Mouse (Mus musculus): ENCODE results near the gene Utrn. TPM values are rescaled to one million over a fixed set of nuclear protein-coding genes. Genes with fewer than 3 reads are reported as not detected.

Utrn gene
- polyA plus RNA-seq, 1 experiment from 2014 or later: 16.0 TPM

- no peaks in the 10 kb centered on the region for H3K36me3 ChIP-seq (ENCODE audit: control insufficient read depth, insufficient read depth, low read length)
- no peak overlapping the region for H3K27ac ChIP-seq (ENCODE audit: low read depth, low read length)
- no peak for ATAC-seq (ENCODE audit: low read depth)
- no peaks in the 10 kb centered on the region for H3K27me3 ChIP-seq (ENCODE audit: control insufficient read depth, insufficient read depth, low read length)
- H3K4me3 ChIP-seq (ENCODE audit: low read depth, low read length): no peak overlapping the region
- H3K9ac ChIP-seq (replicated peaks; ENCODE audit: low read depth, low read length): no peak overlapping the region
- H3K4me1 ChIP-seq (ENCODE audit: control insufficient read depth, insufficient read depth, low read length): peaks cover 8% of the 10 kb centered on the region; the same call in 1 of the 2 replicates
- 86% methylated on average over 6 of the region's 6 CpGs for WGBS
- no peak overlapping the region for H3K4me2 ChIP-seq (ENCODE audit: low read depth, low read length)
- no peaks in the 10 kb centered on the region for H3K9me3 ChIP-seq (ENCODE audit: control insufficient read depth, low read length)
These were observed 4.0 kb downstream of the Utrn start for GRCm38 (mm10) chr10:12865201-12865600.

GRCm38 (mm10) chr10:12863581-12863980 lies 5.6 kb downstream of the Utrn start:
- Histone ChIP-seq H3K4me3 (ENCODE audit: low read depth, low read length) (no peak overlapping the region), H3K9me3 (ENCODE audit: control insufficient read depth, low read length) (no peaks in the 10 kb centered on the region), H3K4me2 (ENCODE audit: low read depth, low read length) (no peak overlapping the region), H3K27me3 (ENCODE audit: control insufficient read depth, insufficient read depth, low read length) (no peaks in the 10 kb centered on the region), H3K4me1 (ENCODE audit: control insufficient read depth, insufficient read depth, low read length) (peaks cover 8% of the 10 kb centered on the region; the same call in 1 of the 2 replicates), H3K36me3 (ENCODE audit: control insufficient read depth, insufficient read depth, low read length) (no peaks in the 10 kb centered on the region), H3K9ac (replicated peaks; ENCODE audit: low read depth, low read length) (no peak overlapping the region), H3K27ac (ENCODE audit: low read depth, low read length) (no peak overlapping the region)
- ATAC-seq (ENCODE audit: low read depth): no peak
- 93% methylated on average over 9 of the region's 9 CpGs for WGBS

- Histone ChIP-seq H3K9ac (replicated peaks; ENCODE audit: low read depth, low read length) (no peak overlapping the region), H3K4me2 (ENCODE audit: low read depth, low read length) (no peak overlapping the region), H3K36me3 (ENCODE audit: control insufficient read depth, insufficient read depth, low read length) (no peaks in the 10 kb centered on the region), H3K4me3 (ENCODE audit: low read depth, low read length) (no peak overlapping the region), H3K27me3 (ENCODE audit: control insufficient read depth, insufficient read depth, low read length) (no peaks in the 10 kb centered on the region), H3K9me3 (ENCODE audit: control insufficient read depth, low read length) (no peaks in the 10 kb centered on the region), H3K4me1 (ENCODE audit: control insufficient read depth, insufficient read depth, low read length) (peaks cover 5% of the 10 kb centered on the region; the same call in 1 of the 2 replicates), H3K27ac (ENCODE audit: low read depth, low read length) (no peak overlapping the region)
- 80% methylated on average over 8 of the region's 8 CpGs for WGBS
- no peak for ATAC-seq (ENCODE audit: low read depth)
These were observed 7.1 kb downstream of the Utrn start for GRCm38 (mm10) chr10:12862047-12862446.

- H3K4me1 ChIP-seq (ENCODE audit: control insufficient read depth, insufficient read depth, low read length): no peaks in the 10 kb centered on the region; the same call in 1 of the 2 replicates
- no peak for ATAC-seq (ENCODE audit: low read depth)
- no peaks in the 10 kb centered on the region for H3K27me3 ChIP-seq (ENCODE audit: control insufficient read depth, insufficient read depth, low read length)
- H3K36me3 ChIP-seq (ENCODE audit: control insufficient read depth, insufficient read depth, low read length): no peaks in the 10 kb centered on the region
- H3K4me3 ChIP-seq (ENCODE audit: low read depth, low read length): no peak overlapping the region
- H3K4me2 ChIP-seq (ENCODE audit: low read depth, low read length): no peak overlapping the region
- no peaks in the 10 kb centered on the region for H3K9me3 ChIP-seq (ENCODE audit: control insufficient read depth, low read length)
- WGBS: 60% methylated on average over 2 of the region's 2 CpGs
- H3K27ac ChIP-seq (ENCODE audit: low read depth, low read length): no peak overlapping the region
- H3K9ac ChIP-seq (replicated peaks; ENCODE audit: low read depth, low read length): no peak overlapping the region
These were observed 7.8 kb downstream of the Utrn start for GRCm38 (mm10) chr10:12861381-12861780.

- Histone ChIP-seq H3K36me3 (ENCODE audit: control insufficient read depth, insufficient read depth, low read length) (no peaks in the 10 kb centered on the region), H3K4me1 (ENCODE audit: control insufficient read depth, insufficient read depth, low read length) (no peaks in the 10 kb centered on the region; the same call in 1 of the 2 replicates), H3K9me3 (ENCODE audit: control insufficient read depth, low read length) (no peaks in the 10 kb centered on the region), H3K4me3 (ENCODE audit: low read depth, low read length) (no peak overlapping the region), H3K27me3 (ENCODE audit: control insufficient read depth, insufficient read depth, low read length) (no peaks in the 10 kb centered on the region), H3K4me2 (ENCODE audit: low read depth, low read length) (no peak overlapping the region), H3K27ac (ENCODE audit: low read depth, low read length) (no peak overlapping the region), H3K9ac (replicated peaks; ENCODE audit: low read depth, low read length) (no peak overlapping the region)
- 64% methylated on average over 4 of the region's 4 CpGs for WGBS
- no peak for ATAC-seq (ENCODE audit: low read depth)
These were observed 8.4 kb downstream of the Utrn start for GRCm38 (mm10) chr10:12860765-12861164.

GRCm38 (mm10) chr10:12860331-12860730 lies 8.8 kb downstream of the Utrn start:
- Histone ChIP-seq H3K27me3 (ENCODE audit: control insufficient read depth, insufficient read depth, low read length) (no peaks in the 10 kb centered on the region), H3K4me3 (ENCODE audit: low read depth, low read length) (no peak overlapping the region), H3K4me2 (ENCODE audit: low read depth, low read length) (no peak overlapping the region), H3K4me1 (ENCODE audit: control insufficient read depth, insufficient read depth, low read length) (no peaks in the 10 kb centered on the region; the same call in 1 of the 2 replicates), H3K9me3 (ENCODE audit: control insufficient read depth, low read length) (no peaks in the 10 kb centered on the region), H3K27ac (ENCODE audit: low read depth, low read length) (no peak overlapping the region), H3K36me3 (ENCODE audit: control insufficient read depth, insufficient read depth, low read length) (no peaks in the 10 kb centered on the region), H3K9ac (replicated peaks; ENCODE audit: low read depth, low read length) (no peak overlapping the region)
- 81% methylated on average over 7 of the region's 7 CpGs for WGBS
- ATAC-seq (ENCODE audit: low read depth): no peak

GRCm38 (mm10) chr10:12858017-12858416 lies 11.1 kb downstream of the Utrn start:
- no peak overlapping the region for H3K4me2 ChIP-seq (ENCODE audit: low read depth, low read length)
- H3K27ac ChIP-seq (ENCODE audit: low read depth, low read length): no peak overlapping the region
- H3K27me3 ChIP-seq (ENCODE audit: control insufficient read depth, insufficient read depth, low read length): no peaks in the 10 kb centered on the region
- H3K4me1 ChIP-seq (ENCODE audit: control insufficient read depth, insufficient read depth, low read length): no peaks in the 10 kb centered on the region; the same call in 1 of the 2 replicates
- H3K9ac ChIP-seq (replicated peaks; ENCODE audit: low read depth, low read length): no peak overlapping the region
- H3K36me3 ChIP-seq (ENCODE audit: control insufficient read depth, insufficient read depth, low read length): no peaks in the 10 kb centered on the region
- no peak for ATAC-seq (ENCODE audit: low read depth)
- no peaks in the 10 kb centered on the region for H3K9me3 ChIP-seq (ENCODE audit: control insufficient read depth, low read length)
- no peak overlapping the region for H3K4me3 ChIP-seq (ENCODE audit: low read depth, low read length)
- 86% methylated on average over 5 of the region's 5 CpGs for WGBS

GRCm38 (mm10) chr10:12854298-12854697 lies 14.9 kb downstream of the Utrn start:
- WGBS: 92% methylated on average over 6 of the region's 6 CpGs
- no peaks in the 10 kb centered on the region for H3K27me3 ChIP-seq (ENCODE audit: control insufficient read depth, insufficient read depth, low read length)
- H3K4me2 ChIP-seq (ENCODE audit: low read depth, low read length): no peak overlapping the region
- H3K9ac ChIP-seq (replicated peaks; ENCODE audit: low read depth, low read length): no peak overlapping the region
- no peaks in the 10 kb centered on the region for H3K9me3 ChIP-seq (ENCODE audit: control insufficient read depth, low read length)
- no peak overlapping the region for H3K27ac ChIP-seq (ENCODE audit: low read depth, low read length)
- no peak for ATAC-seq (ENCODE audit: low read depth)
- no peak overlapping the region for H3K4me3 ChIP-seq (ENCODE audit: low read depth, low read length)
- H3K36me3 ChIP-seq (ENCODE audit: control insufficient read depth, insufficient read depth, low read length): no peaks in the 10 kb centered on the region
- H3K4me1 ChIP-seq (ENCODE audit: control insufficient read depth, insufficient read depth, low read length): no peaks in the 10 kb centered on the region

GRCm38 (mm10) chr10:12853776-12854175 lies 15.4 kb downstream of the Utrn start:
- H3K36me3 ChIP-seq (ENCODE audit: control insufficient read depth, insufficient read depth, low read length): no peaks in the 10 kb centered on the region
- no peak overlapping the region for H3K9ac ChIP-seq (replicated peaks; ENCODE audit: low read depth, low read length)
- no peaks in the 10 kb centered on the region for H3K9me3 ChIP-seq (ENCODE audit: control insufficient read depth, low read length)
- ATAC-seq (ENCODE audit: low read depth): no peak
- H3K4me2 ChIP-seq (ENCODE audit: low read depth, low read length): no peak overlapping the region
- H3K27me3 ChIP-seq (ENCODE audit: control insufficient read depth, insufficient read depth, low read length): no peaks in the 10 kb centered on the region
- H3K27ac ChIP-seq (ENCODE audit: low read depth, low read length): no peak overlapping the region
- WGBS: 77% methylated on average over 6 of the region's 6 CpGs
- no peaks in the 10 kb centered on the region for H3K4me1 ChIP-seq (ENCODE audit: control insufficient read depth, insufficient read depth, low read length)
- H3K4me3 ChIP-seq (ENCODE audit: low read depth, low read length): no peak overlapping the region
